Mouse (Mus musculus) liver, embryonic 16.5 days (tissue): ENCODE data around the gene Gpr88. TPM values are rescaled to one million over a fixed set of nuclear protein-coding genes. Genes with fewer than 3 reads are reported as not detected.
"Not testable (repeated sequence)": the region's sequence is repeated elsewhere in the genome, so short reads cannot be mapped to it uniquely, and the experiment has no call there.

Experiments used
- ATAC-seq: fragments of 200-750 bp; cut with Nextera tagmentation; 2 replicates; pipeline ENCODE4 v1.8.0; 2017; ENCODE audit warnings: low read depth, mild to moderate bottlenecking, moderate number of reproducible peaks, moderate library complexity
- H3K27ac ChIP-seq: fragments of 300-500 bp; sonication (generic); 2 replicates; pipeline ENCODE4 v1.5.1; 2014; ENCODE audit warnings: mild to moderate bottlenecking, low read length
- H3K27me3 ChIP-seq: fragments of 300-500 bp; sonication (generic); 2 replicates; pipeline ENCODE4 v1.6.1; 2014; ENCODE audit warnings: low read depth, low read length, mixed read lengths; ENCODE audit not compliant: control insufficient read depth, insufficient read depth
- H3K36me3 ChIP-seq: fragments of 300-500 bp; sonication (generic); 2 replicates; pipeline ENCODE4 v1.6.1; 2014; ENCODE audit warnings: mild to moderate bottlenecking; ENCODE audit not compliant: control insufficient read depth, insufficient read depth
- H3K4me1 ChIP-seq: fragments of 300-500 bp; sonication (generic); 2 replicates; pipeline ENCODE4 v1.6.1; 2014; ENCODE audit warnings: low read depth, low read length, mixed read lengths; ENCODE audit not compliant: control insufficient read depth
- H3K4me2 ChIP-seq: fragments of 300-500 bp; sonication (generic); 2 replicates; pipeline ENCODE4 v1.6.1; 2014; ENCODE audit warnings: low read depth, low read length, mixed read lengths
- H3K4me3 ChIP-seq: fragments of 300-500 bp; sonication (generic); 2 replicates; pipeline ENCODE4 v1.5.1; 2014; ENCODE audit warnings: low read depth, mild to moderate bottlenecking, low read length
- H3K9ac ChIP-seq: fragments of 300-500 bp; sonication (generic); 2 replicates; pipeline ENCODE4 v1.6.1; 2014; ENCODE audit warnings: low read depth, low read length
- H3K9me3 ChIP-seq: fragments of 300-500 bp; sonication (generic); replicated peaks from 2 replicates; pipeline ENCODE4 v1.6.1; 2016; ENCODE audit warnings: low read length; ENCODE audit not compliant: control insufficient read depth
- WGBS: fragments of 180-500 bp; shearing (Covaris S2); extraction: QIAGEN DNeasy Blood & Tissue Kit; methylation state at CpG from one replicate; pipeline ENCODE4 v1.1.7; 2014; ENCODE audit not compliant: insufficient replicate concordance; 5-methylcytosine and 5-hydroxymethylcytosine counted together
- polyA plus RNA-seq: library from polyadenylated mRNA; unstranded; fragments of >200 nt; fragmentation: Nextera tagmentation; extraction: Ambion mirVana; gene quantifications from 2 replicates; pipeline ENCODE4 v1.2.1, GENCODE M21; 2015

Gene Gpr88
- polyA plus RNA-seq, 1 experiment from 2014 or later, result 0.22 TPM

GRCm38 (mm10) chr3:116229336-116229735 lies 24.0 kb downstream of the Gpr88 start:
- no peak overlapping the region for H3K4me2 ChIP-seq
- no peaks in the 10 kb centered on the region for H3K9me3 ChIP-seq
- WGBS, result 51% methylated on average over 4 of the region's 4 CpGs
- no peak for ATAC-seq
- H3K27ac ChIP-seq, result no peak overlapping the region
- no peak overlapping the region for H3K4me3 ChIP-seq
- H3K36me3 ChIP-seq, result no peaks in the 10 kb centered on the region
- no peaks in the 10 kb centered on the region for H3K4me1 ChIP-seq
- H3K27me3 ChIP-seq, result no peaks in the 10 kb centered on the region
- no peak overlapping the region for H3K9ac ChIP-seq

GRCm38 (mm10) chr3:116228360-116229245 lies 24.7 kb downstream of the Gpr88 start:
- no peak overlapping the region for H3K4me3 ChIP-seq
- no peak overlapping the region for H3K27ac ChIP-seq
- H3K9me3 ChIP-seq, result no peaks in the 10 kb centered on the region
- no peaks in the 10 kb centered on the region for H3K27me3 ChIP-seq
- WGBS, result 60% methylated on average over 11 of the region's 11 CpGs
- no peaks in the 10 kb centered on the region for H3K4me1 ChIP-seq
- H3K4me2 ChIP-seq, result no peak overlapping the region
- no peaks in the 10 kb centered on the region for H3K36me3 ChIP-seq
- no peak overlapping the region for H3K9ac ChIP-seq
- ATAC-seq, result no peak

GRCm38 (mm10) chr3:116227383-116227782 lies 25.9 kb downstream of the Gpr88 start:
- Histone ChIP-seq H3K4me2 (no peak overlapping the region), H3K9ac (no peak overlapping the region), H3K36me3 (no peaks in the 10 kb centered on the region), H3K4me3 (no peak overlapping the region), H3K27me3 (no peaks in the 10 kb centered on the region), H3K27ac (no peak overlapping the region), H3K4me1 (no peaks in the 10 kb centered on the region), H3K9me3 (no peaks in the 10 kb centered on the region)
- no peak for ATAC-seq
- 64% methylated on average over 5 of the region's 5 CpGs for WGBS

GRCm38 (mm10) chr3:116226915-116227314 lies 26.4 kb downstream of the Gpr88 start:
- no peaks in the 10 kb centered on the region for H3K36me3 ChIP-seq
- H3K27me3 ChIP-seq, result no peaks in the 10 kb centered on the region
- WGBS, result 52% methylated on average over 6 of the region's 6 CpGs
- H3K4me2 ChIP-seq, result no peak overlapping the region
- no peak overlapping the region for H3K9ac ChIP-seq
- no peaks in the 10 kb centered on the region for H3K4me1 ChIP-seq
- no peak overlapping the region for H3K4me3 ChIP-seq
- no peak for ATAC-seq
- H3K27ac ChIP-seq, result no peak overlapping the region
- no peaks in the 10 kb centered on the region for H3K9me3 ChIP-seq

GRCm38 (mm10) chr3:116222511-116223243 lies 30.6 kb downstream of the Gpr88 start:
- 40% methylated on average over 17 of the region's 17 CpGs for WGBS
- no peaks in the 10 kb centered on the region for H3K36me3 ChIP-seq
- H3K27me3 ChIP-seq, result no peaks in the 10 kb centered on the region
- H3K9me3 ChIP-seq, result no peaks in the 10 kb centered on the region
- no peak for ATAC-seq
- H3K4me1 ChIP-seq, result no peaks in the 10 kb centered on the region
- H3K4me2 ChIP-seq, result no peak overlapping the region
- no peak overlapping the region for H3K27ac ChIP-seq
- H3K4me3 ChIP-seq, result no peak overlapping the region
- H3K9ac ChIP-seq, result no peak overlapping the region

GRCm38 (mm10) chr3:116221686-116222010 lies 31.7 kb downstream of the Gpr88 start:
- Histone ChIP-seq H3K27ac (no peak overlapping the region), H3K27me3 (no peaks in the 10 kb centered on the region), H3K4me3 (no peak overlapping the region), H3K9me3 (no peaks in the 10 kb centered on the region), H3K4me2 (no peak overlapping the region), H3K9ac (no peak overlapping the region), H3K36me3 (no peaks in the 10 kb centered on the region), H3K4me1 (no peaks in the 10 kb centered on the region)
- ATAC-seq, result no peak
- WGBS, result 34% methylated on average over 3 of the region's 3 CpGs

GRCm38 (mm10) chr3:116220980-116221685 lies 32.2 kb downstream of the Gpr88 start:
- no peak overlapping the region for H3K4me3 ChIP-seq
- no peak overlapping the region for H3K27ac ChIP-seq
- no peak for ATAC-seq
- no peaks in the 10 kb centered on the region for H3K9me3 ChIP-seq
- H3K27me3 ChIP-seq, result no peaks in the 10 kb centered on the region
- H3K4me2 ChIP-seq, result no peak overlapping the region
- WGBS, result 46% methylated on average over 6 of the region's 6 CpGs
- H3K36me3 ChIP-seq, result no peaks in the 10 kb centered on the region
- H3K9ac ChIP-seq, result no peak overlapping the region
- H3K4me1 ChIP-seq, result no peaks in the 10 kb centered on the region

GRCm38 (mm10) chr3:116217398-116217797 lies 35.9 kb downstream of the Gpr88 start:
- WGBS, result 64% methylated on average over 6 of the region's 6 CpGs
- not testable (repeated sequence) for H3K36me3 ChIP-seq, H3K9ac ChIP-seq, H3K27ac ChIP-seq, ATAC-seq, H3K4me1 ChIP-seq, H3K4me2 ChIP-seq, H3K4me3 ChIP-seq, H3K27me3 ChIP-seq, H3K9me3 ChIP-seq

- Histone ChIP-seq H3K27me3 (no peaks in the 10 kb centered on the region), H3K4me1 (no peaks in the 10 kb centered on the region; the same call in 1 of the 2 replicates), H3K9ac (no peak overlapping the region), H3K27ac (no peak overlapping the region), H3K4me2 (no peak overlapping the region), H3K4me3 (no peak overlapping the region), H3K36me3 (no peaks in the 10 kb centered on the region), H3K9me3 (no peaks in the 10 kb centered on the region)
- WGBS, result 75% methylated on average over 1 of the region's 1 CpGs
- no peak for ATAC-seq
Measured at GRCm38 (mm10) chr3:116216261-116216660, 37.0 kb downstream of the Gpr88 start.
